Mouse (Mus musculus) limb, embryonic 10.5 days (tissue): ENCODE measurements around the gene Gstp1. TPM values are rescaled to one million over a fixed set of nuclear protein-coding genes. Genes with fewer than 3 reads are reported as not detected.

Experiments used
- DNase-seq: peaks from one replicate; pipeline ENCODE4 v3.0.0-alpha.2; 2017; ENCODE audit warnings: low spot score
- H3K27ac ChIP-seq: fragments of 300-500 bp; sonication (generic); 2 replicates; pipeline ENCODE4 v1.5.1; 2016; ENCODE audit warnings: mild to moderate bottlenecking
- H3K27me3 ChIP-seq: fragments of 300-500 bp; sonication (generic); 2 replicates; pipeline ENCODE4 v1.6.1; 2016; ENCODE audit warnings: low read depth, mild to moderate bottlenecking; ENCODE audit not compliant: poor library complexity, severe bottlenecking
- H3K36me3 ChIP-seq: fragments of 300-500 bp; sonication (generic); 2 replicates; pipeline ENCODE4 v1.6.1; 2016; ENCODE audit warnings: mild to moderate bottlenecking, moderate library complexity
- H3K4me1 ChIP-seq: fragments of 300-500 bp; sonication (generic); 2 replicates; pipeline ENCODE4 v1.6.1; 2016
- H3K4me3 ChIP-seq: fragments of 300-500 bp; sonication (generic); 2 replicates; pipeline ENCODE4 v1.5.1; 2016; ENCODE audit warnings: mild to moderate bottlenecking, moderate library complexity
- H3K9me3 ChIP-seq: fragments of 300-500 bp; sonication (generic); replicated peaks from 2 replicates; pipeline ENCODE4 v1.6.1; 2016; ENCODE audit warnings: mild to moderate bottlenecking
- WGBS: fragments of 180-500 bp; shearing (Covaris S2); methylation state at CpG from one replicate; pipeline ENCODE4 v1.1.7; 2016; 5-methylcytosine and 5-hydroxymethylcytosine counted together
- polyA plus RNA-seq: library from polyadenylated mRNA; unstranded; fragments of >200 nt; fragmentation: Nextera tagmentation; extraction: Ambion mirVana; gene quantifications from 2 replicates; pipeline ENCODE4 v1.2.1, GENCODE M21; 2016

Gene Gstp1
- polyA plus RNA-seq, 1 experiment from 2014 or later = 478 TPM

DNA sequence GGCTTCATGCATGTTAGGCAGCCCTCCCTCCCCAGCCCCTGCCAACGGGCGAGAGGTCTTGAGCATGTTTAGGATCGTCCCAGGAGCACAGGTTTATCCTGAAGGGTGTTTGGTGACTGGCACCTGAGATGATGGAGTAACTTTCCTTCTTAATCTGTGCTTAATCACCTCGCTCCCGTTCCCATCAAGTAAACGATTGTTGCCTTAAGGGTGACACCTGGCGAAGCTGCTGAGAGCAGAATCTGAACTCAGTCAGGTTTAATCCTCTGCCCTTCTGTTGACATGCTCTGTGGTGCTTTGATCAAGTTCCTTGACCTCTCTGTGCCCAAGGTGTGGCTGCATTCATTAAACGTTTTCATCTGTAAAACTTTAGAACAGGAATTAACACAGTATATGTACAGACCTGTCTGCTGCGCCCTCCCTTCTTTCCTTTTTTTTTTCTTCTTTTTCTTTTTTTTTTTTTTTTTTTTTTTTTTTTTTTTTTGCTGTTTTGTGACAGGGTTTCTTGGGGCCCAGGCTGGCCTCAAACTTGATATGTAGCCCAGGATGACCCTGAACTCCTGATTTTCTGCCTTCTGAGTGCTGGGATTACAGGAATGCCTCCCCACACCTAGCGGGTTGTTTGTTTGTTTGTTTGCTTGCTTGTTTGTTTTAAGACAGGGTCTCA lies 19.7 kb downstream of the Gstp1 start:
- WGBS = 66% methylated on average over 10 of the region's 10 CpGs
- no peaks in the 10 kb centered on the region for H3K9me3 ChIP-seq
- no peaks in the 10 kb centered on the region for H3K36me3 ChIP-seq
- peaks cover 16% of the 10 kb centered on the region; the same call in 1 of the 2 replicates for H3K4me1 ChIP-seq
- no peaks in the 10 kb centered on the region for H3K27me3 ChIP-seq
- no peak overlapping the region for H3K27ac ChIP-seq
- DNase-seq = no peak
- H3K4me3 ChIP-seq = no peak overlapping the region

- DNase-seq = no peak
- Histone ChIP-seq H3K4me1 (peaks cover 27% of the 10 kb centered on the region), H3K27me3 (no peaks in the 10 kb centered on the region), H3K36me3 (peaks cover 5% of the 10 kb centered on the region), H3K9me3 (no peaks in the 10 kb centered on the region), H3K27ac (no peak overlapping the region), H3K4me3 (no peak overlapping the region)
- WGBS = 63% methylated on average over 5 of the region's 5 CpGs
Measured at GRCm38 (mm10) chr19:4015635-4016034, 22.1 kb downstream of the Gstp1 start.

GRCm38 (mm10) chr19:4014802-4015201 lies 23.0 kb downstream of the Gstp1 start:
- H3K4me3 ChIP-seq = no peak overlapping the region
- peaks cover 13% of the 10 kb centered on the region for H3K36me3 ChIP-seq
- no peaks in the 10 kb centered on the region for H3K27me3 ChIP-seq
- DNase-seq = no peak
- peaks cover 27% of the 10 kb centered on the region for H3K4me1 ChIP-seq
- H3K27ac ChIP-seq = no peak overlapping the region; the same call in 1 of the 2 replicates
- H3K9me3 ChIP-seq = no peaks in the 10 kb centered on the region

DNA sequence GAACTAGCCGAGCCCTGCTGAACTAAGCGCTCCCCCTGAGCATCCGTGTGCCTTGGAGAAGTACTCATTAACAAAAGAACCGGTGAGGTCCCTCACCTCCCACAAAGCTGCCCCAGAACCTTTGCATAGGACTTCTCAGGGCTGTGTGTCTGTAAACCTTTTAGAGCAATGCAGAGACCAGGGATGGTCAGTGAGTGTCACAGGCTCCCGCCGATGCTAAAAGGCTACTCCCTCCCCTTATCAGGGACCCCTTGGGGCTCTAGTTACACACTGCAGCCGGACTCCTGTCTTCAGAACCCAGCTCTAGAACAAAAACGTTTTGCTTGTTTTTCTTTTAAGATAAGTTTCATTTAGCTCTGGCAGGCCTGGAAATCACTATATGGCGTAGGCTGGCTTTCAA lies 24.7 kb downstream of the Gstp1 start:
- Histone ChIP-seq H3K36me3 (peaks cover 30% of the 10 kb centered on the region), H3K27ac (peak overlapping the region; percentile 76), H3K4me3 (peak overlapping the region; percentile 75), H3K4me1 (peaks cover 17% of the 10 kb centered on the region), H3K9me3 (no peaks in the 10 kb centered on the region), H3K27me3 (no peaks in the 10 kb centered on the region)
- DNase-seq = no peak
- 24% methylated on average over 9 of the region's 9 CpGs for WGBS

- peak; percentile 97 for DNase-seq
- peaks cover 17% of the 10 kb centered on the region for H3K4me1 ChIP-seq
- WGBS = 0% methylated on average over 45 of the region's 45 CpGs
- H3K27me3 ChIP-seq = no peaks in the 10 kb centered on the region
- H3K27ac ChIP-seq = peak within 1 kb of the TSS; percentile 76
- no peaks in the 10 kb centered on the region for H3K9me3 ChIP-seq
- peak within 1 kb of the TSS; percentile 75 for H3K4me3 ChIP-seq
- peaks cover 35% of the 10 kb centered on the region for H3K36me3 ChIP-seq
Measured at GRCm38 (mm10) chr19:4012432-4013022, 25.3 kb downstream of the Gstp1 start, which contains the start of gene Ndufv1. Ndufv1 (minus strand) TSS chr19:4012806.

GRCm38 (mm10) chr19:4011086-4011485 lies 26.7 kb downstream of the Gstp1 start:
- 92% methylated on average over 5 of the region's 5 CpGs for whole genome bisulfite sequencing
- DNase-seq = no peak
- H3K36me3 ChIP-seq = peaks cover 50% of the 10 kb centered on the region
- H3K27ac ChIP-seq = no peak overlapping the region
- peaks cover 17% of the 10 kb centered on the region for H3K4me1 ChIP-seq
- no peak overlapping the region for H3K4me3 ChIP-seq
- no peaks in the 10 kb centered on the region for H3K9me3 ChIP-seq
- no peaks in the 10 kb centered on the region for H3K27me3 ChIP-seq

- no peak overlapping the region for H3K27ac ChIP-seq
- no peaks in the 10 kb centered on the region for H3K27me3 ChIP-seq
- no peak for DNase-seq
- no peak overlapping the region for H3K4me3 ChIP-seq
- 96% methylated on average over 8 of the region's 8 CpGs for WGBS
- H3K4me1 ChIP-seq = peaks cover 10% of the 10 kb centered on the region
- H3K36me3 ChIP-seq = peaks cover 66% of the 10 kb centered on the region
- H3K9me3 ChIP-seq = no peaks in the 10 kb centered on the region
Measured at GRCm38 (mm10) chr19:4005971-4006370, 31.8 kb downstream of the Gstp1 start.

- no peaks in the 10 kb centered on the region for H3K9me3 ChIP-seq
- peaks cover 12% of the 10 kb centered on the region for H3K4me1 ChIP-seq
- H3K36me3 ChIP-seq = peaks cover 59% of the 10 kb centered on the region
- no peak overlapping the region for H3K4me3 ChIP-seq
- no peak overlapping the region for H3K27ac ChIP-seq
- no peak for DNase-seq
- 90% methylated on average over 9 of the region's 9 CpGs for WGBS
- H3K27me3 ChIP-seq = no peaks in the 10 kb centered on the region
Measured at GRCm38 (mm10) chr19:4005091-4005490, 32.7 kb downstream of the Gstp1 start.

DNA sequence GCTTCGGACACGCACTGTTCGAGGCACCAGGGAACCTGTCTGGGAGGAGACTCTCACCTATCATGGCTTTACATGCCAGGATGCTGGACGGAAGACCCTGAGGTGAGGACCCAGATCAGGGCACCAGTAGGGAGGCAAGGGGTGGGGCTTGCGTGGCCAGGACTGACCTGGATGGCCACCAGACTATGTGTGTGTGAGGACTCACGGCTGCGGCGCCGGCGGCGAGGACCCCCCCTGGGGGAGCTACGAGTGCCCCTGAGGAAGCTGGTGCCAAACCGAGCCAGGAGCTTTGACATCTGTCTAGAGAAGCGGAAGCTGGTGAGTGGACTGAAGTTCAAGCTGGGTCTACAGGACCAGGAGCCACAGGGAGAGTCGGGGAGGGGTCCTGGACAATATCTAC lies 33.5 kb downstream of the Gstp1 start:
- Histone ChIP-seq H3K4me1 (peaks cover 18% of the 10 kb centered on the region), H3K4me3 (no peak overlapping the region; the same call in 1 of the 2 replicates), H3K27ac (no peak overlapping the region), H3K27me3 (no peaks in the 10 kb centered on the region), H3K9me3 (no peaks in the 10 kb centered on the region), H3K36me3 (peaks cover 51% of the 10 kb centered on the region)
- 92% methylated on average over 15 of the region's 15 CpGs for WGBS
- peak; percentile 31 for DNase-seq

DNA sequence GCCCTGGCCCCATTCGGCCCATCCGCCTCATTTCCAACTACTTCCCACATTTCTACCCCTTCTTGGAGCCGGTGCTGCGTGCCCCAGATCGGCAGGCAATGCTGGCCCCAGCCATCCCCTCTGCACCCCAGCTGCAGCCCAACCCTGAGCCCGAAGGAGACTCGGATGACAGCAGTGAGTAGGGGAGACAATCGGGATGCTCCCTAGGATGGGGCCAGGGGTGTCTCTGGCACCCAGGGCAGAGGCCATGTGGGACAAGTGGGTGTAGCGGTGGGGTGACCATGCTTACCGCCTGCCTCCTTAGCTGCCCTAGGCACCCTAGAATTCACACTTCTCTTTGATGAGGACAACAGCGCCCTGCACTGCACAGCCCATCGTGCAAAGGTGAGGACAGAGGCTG lies 34.1 kb downstream of the Gstp1 start:
- Histone ChIP-seq H3K36me3 (peaks cover 44% of the 10 kb centered on the region), H3K9me3 (no peaks in the 10 kb centered on the region), H3K27me3 (no peaks in the 10 kb centered on the region), H3K27ac (no peak overlapping the region), H3K4me3 (no peak overlapping the region), H3K4me1 (peaks cover 22% of the 10 kb centered on the region)
- DNase-seq = no peak
- WGBS = 69% methylated on average over 12 of the region's 12 CpGs

GRCm38 (mm10) chr19:4003112-4003511 lies 34.7 kb downstream of the Gstp1 start, which contains the start of gene Doc2g:
Doc2g (plus strand) TSS chr19:4003313.
- Histone ChIP-seq H3K27ac (no peak within 1 kb of the TSS), H3K27me3 (no peaks in the 10 kb centered on the region), H3K4me3 (no peak within 1 kb of the TSS), H3K4me1 (peaks cover 27% of the 10 kb centered on the region), H3K36me3 (peaks cover 39% of the 10 kb centered on the region), H3K9me3 (no peaks in the 10 kb centered on the region)
- WGBS = 62% methylated on average over 1 of the region's 1 CpGs
- no peak for DNase-seq

- 81% methylated on average over 5 of the region's 5 CpGs for WGBS
- peak overlapping the region; percentile 66; the same call in 1 of the 2 replicates for H3K4me3 ChIP-seq
Measured at GRCm38 (mm10) chr19:4001752-4002151, 36.0 kb downstream of the Gstp1 start.

GRCm38 (mm10) chr19:4000949-4001525 lies 36.7 kb downstream of the Gstp1 start:
- H3K4me1 ChIP-seq = peaks cover 31% of the 10 kb centered on the region
- 19% methylated on average over 17 of the region's 17 CpGs for WGBS
- peak overlapping the region; percentile 93 for H3K27ac ChIP-seq
- no peaks in the 10 kb centered on the region for H3K27me3 ChIP-seq
- H3K36me3 ChIP-seq = peaks cover 18% of the 10 kb centered on the region
- DNase-seq = no peak
- H3K9me3 ChIP-seq = no peaks in the 10 kb centered on the region
- peak overlapping the region; percentile 66 for H3K4me3 ChIP-seq

More at GRCm38 (mm10) chr19:4001752-4002151, 36.0 kb downstream of the Gstp1 start:
- Histone ChIP-seq H3K36me3 (peaks cover 26% of the 10 kb centered on the region), H3K4me1 (peaks cover 31% of the 10 kb centered on the region), H3K27me3 (no peaks in the 10 kb centered on the region), H3K9me3 (no peaks in the 10 kb centered on the region), H3K27ac (peak overlapping the region; percentile 93)
- no peak for DNase-seq
